Mouse (Mus musculus): ENCODE measurements around the gene Mrtfa. TPM values are rescaled to one million over a fixed set of nuclear protein-coding genes. Genes with fewer than 3 reads are reported as not detected.

The Mrtfa gene
- total RNA-seq, 1 experiment from 2014 or later, result 10.5 TPM

Other genes starting within 250 kb of the Mrtfa start
- 200 and 219 TPM in 2 replicates for gene Adsl, start 242.3 kb downstream of the Mrtfa start, total RNA-seq (2017)
- gene Sgsm3, start 213.0 kb downstream of the Mrtfa start, total RNA-seq (2017), result 30.6 and 38.4 TPM in 2 replicates
- gene Mchr1, start 44.7 kb upstream of the Mrtfa start, total RNA-seq (2017), result not detected in 2 replicates
- gene Slc25a17, start 170.1 kb upstream of the Mrtfa start, total RNA-seq (2017), result 82.7 and 97.2 TPM in 2 replicates
- 391 and 469 TPM in 2 replicates for gene St13, start 209.3 kb upstream of the Mrtfa start, total RNA-seq (2017)
- gene Xpnpep3, start 209.4 kb upstream of the Mrtfa start, total RNA-seq (2017), result 16.2 and 25.1 TPM in 2 replicates
- 0.15 TPM in 1 of 2 replicates, not detected in the other for gene Dnajb7, start 217.5 kb upstream of the Mrtfa start, total RNA-seq (2017)